Mouse (Mus musculus) cerebellum, postnatal 14 days (tissue): ENCODE results near the gene Romo1.
"Not testable (repeated sequence)": the region's sequence is repeated elsewhere in the genome, so short reads cannot be mapped to it uniquely, and the experiment has no call there.

Experiments
- DNase-seq, 2 experiments: peaks; one replicate each; pipeline ENCODE4 v3.0.0; 2021; ENCODE audit warnings: mixed read lengths in 2 of 2

Romo1 gene

DNA sequence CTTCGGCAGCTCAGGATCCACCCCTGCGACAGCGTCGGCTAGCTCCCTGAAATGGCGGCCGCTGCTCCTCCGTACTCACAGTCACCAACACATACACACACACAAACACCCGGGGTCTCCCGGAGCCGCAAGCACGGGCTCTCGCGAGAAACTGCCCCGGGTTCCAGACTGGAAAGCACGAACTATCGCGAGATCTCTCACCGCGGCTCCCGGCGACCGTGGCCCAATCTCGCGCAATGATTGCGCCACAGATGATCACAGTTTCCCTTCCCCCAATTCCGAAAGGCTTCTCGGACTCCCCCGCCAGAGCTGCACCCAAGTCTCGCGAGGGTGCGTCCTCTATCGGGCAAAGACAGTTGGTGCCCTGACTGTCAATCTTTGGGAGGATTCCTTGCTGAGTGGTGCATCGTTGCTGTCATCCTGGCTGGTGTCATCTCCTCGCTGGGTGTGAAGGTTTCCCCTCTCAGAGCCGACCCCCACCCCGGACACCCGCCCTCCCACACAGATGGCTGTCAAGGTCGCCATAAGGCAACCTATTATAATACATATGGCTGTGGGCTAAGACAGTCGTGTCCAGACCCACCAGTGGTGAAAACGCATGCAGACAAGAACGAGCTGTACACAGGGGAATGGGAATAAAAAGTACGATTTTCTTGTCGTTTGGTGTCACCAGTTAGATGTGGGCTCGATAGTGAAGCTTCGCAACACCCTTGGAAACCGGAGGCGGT, 36.4 kb downstream of the Romo1 start, which contains the start of gene Rbm39:
Gene Rbm39, minus strand, starts transcription at position 145 of the 728 bp plus-strand sequence.
- peak; percentile 100 for DNase-seq

DNA sequence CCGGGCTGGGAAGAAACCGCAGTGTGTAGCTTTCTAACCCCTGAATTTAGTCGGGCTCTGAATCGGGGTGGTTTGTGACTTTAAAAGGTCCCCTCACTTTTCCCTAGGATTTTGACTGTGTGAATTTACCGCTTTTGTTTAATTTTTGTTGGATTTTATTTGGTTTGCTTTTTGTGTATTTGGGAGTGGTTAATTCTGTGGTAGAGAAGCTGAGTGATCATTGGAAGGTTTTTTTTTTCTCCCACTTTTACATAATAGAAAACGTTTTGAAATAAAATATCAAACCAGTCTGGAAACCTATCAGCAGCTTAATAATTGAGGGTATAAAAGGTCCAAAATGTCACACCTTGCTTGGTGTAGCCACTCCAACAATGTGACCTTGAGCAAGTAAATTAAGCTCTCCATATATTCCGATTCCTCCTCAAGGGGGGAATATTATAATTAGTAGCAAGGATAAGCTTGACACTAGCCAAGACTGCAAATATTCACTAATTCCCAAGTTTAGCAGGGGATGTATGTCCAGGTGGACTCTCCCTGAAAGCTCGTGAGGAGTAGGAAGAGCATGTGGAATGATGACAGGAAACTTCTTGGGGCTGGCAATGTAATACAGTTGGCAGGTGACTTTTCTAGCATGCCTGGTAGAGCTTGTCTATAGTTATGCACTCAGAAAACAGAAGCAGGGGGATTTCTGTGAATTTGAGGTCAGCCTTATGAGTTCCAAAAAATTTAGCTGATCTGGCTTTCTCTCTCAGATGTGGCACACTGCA, 37.2 kb downstream of the Romo1 start:
- peak in 1 of 2 experiments; percentile 47 for DNase-seq

DNA sequence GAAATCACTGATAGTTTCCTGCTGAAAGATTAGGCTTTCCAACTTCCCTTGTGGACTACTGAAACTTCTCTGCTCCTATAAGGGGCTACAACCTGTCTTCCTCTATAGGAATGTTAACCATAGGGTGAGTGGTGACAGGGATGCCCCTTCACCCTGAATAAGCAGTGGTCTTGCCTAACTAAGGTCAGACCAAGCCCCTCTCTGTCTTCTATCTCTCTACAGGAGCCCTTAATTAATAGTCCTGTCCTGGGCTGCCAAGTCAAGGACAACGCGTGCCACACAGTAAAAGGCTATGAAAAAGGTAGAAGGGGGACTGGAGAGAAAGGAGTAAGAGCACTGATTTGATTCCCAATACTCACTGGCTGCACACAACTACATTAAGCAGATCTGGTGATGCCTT, 37.8 kb downstream of the Romo1 start:
- DNase-seq, result no peak

DNA sequence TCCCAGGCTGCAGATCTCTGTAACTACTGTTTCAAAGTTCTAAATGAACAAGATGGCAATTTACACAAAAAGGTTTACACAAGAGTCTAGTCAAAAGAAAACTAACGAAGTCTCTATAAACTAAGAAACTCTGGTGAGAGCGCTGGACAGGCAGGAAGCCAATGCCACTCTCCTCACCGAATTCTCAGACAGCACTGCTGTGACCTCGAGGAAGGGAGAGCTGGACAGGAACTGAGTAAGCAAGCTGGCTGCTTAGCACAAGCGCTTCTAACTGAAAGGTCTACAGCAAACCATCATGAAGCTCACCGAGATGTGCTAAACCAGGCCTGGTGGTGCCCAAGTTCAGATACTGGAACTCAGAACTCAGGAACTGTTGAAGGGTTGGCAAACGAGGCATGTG, 45.4 kb downstream of the Romo1 start:
- DNase-seq, result not testable (repeated sequence)

DNA sequence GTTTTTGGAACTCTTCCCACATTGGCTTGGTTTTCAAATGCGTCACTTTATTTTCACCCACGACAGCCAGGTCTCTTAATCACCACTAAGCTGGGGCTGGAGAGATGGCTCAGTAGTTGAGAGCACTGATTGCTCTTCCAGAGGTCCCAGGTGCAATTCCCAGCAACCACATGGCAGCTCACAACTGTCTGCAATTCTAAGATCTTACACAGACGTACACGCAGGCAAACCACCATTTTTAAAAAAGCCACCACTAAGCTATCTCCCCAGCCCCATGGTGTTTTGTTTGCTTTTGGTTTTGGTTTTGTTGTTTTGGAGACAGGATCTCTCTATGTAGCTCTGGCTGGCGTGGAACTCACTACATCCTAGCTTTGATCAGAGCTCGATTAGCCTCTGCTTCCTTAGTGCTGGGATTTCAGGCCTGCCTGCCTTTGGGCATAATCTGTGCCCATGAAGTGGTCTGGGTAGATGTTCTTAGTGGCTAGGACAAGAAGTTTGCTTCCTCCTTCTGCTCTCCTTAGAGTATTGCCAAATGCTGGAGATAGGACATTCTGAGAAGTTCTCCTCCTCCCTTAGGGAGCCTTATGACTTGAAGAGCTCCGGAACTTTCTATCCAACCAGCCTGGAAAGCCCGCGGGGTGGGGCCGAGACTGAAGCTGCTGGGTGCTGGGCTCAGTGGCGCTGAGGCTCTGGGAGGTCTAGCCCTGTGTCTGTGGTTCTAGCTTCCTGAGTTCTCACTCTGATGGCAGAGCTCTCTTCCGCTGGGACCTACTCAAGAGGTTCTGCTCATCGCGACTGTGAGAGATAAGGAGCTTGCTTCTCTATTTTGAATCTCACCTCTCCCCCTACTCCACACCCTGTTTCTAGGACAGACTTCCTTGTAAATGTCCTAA, 46.4 kb downstream of the Romo1 start:
- no peak for DNase-seq

- no peak for DNase-seq
Measured at GRCm38 (mm10) chr2:156191540-156191939, 47.7 kb downstream of the Romo1 start.

DNA sequence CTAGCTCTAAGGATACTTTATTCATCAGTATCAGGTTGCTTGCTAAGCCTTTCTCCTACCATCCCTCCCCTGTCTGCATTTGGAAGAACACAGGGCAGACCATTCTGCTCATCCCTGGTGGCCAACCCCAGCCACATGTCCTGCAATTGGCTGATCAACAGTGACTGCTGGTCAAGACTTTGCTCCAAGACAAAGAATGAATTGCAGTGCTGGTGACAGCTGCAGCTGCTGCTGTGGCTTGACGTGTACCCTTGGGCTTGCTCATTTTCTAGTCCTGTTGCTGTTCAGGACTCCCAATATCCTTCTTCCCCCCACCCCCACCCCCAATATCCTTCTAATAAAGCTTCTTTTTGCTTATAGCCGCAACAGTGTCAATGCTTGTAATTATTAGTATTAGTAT, 48.2 kb downstream of the Romo1 start:
- DNase-seq, result no peak

DNA sequence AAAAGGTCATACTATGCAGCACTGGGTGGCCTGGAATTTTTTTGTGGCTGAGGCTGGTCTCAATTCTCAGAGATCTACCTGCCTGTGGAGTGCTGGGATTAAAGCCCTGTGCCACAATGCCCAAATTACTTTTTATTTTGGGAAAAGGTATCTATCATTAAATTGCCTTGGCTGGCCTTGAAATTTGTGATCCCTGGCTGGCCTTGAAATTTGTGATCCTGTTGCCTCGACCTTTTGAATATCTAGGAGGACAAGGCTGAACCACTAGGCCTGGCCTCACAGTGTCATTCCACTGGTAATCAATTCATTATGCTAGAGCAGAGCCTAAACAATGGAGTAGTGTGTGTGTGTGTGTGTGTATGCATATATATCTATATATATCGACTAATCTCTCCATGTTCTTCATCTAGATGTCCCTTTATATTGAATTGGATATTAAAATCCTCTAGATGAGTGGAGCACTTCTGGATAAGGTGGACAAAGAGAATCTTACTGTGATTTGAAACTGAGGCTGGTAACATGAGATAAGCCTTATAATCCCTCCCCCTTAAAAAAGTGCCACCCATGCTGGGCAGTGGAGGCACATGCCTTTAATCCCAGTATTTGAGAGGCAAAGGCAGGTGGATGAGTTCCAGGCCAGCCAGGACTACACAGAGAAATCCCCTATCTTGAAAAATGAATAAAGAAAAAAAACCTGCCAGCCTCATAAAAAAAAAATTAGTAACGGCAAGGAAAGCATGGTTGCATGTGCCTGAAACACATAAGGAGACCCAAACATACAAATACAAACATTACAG, 49.4 kb downstream of the Romo1 start:
- no peak for DNase-seq

DNA sequence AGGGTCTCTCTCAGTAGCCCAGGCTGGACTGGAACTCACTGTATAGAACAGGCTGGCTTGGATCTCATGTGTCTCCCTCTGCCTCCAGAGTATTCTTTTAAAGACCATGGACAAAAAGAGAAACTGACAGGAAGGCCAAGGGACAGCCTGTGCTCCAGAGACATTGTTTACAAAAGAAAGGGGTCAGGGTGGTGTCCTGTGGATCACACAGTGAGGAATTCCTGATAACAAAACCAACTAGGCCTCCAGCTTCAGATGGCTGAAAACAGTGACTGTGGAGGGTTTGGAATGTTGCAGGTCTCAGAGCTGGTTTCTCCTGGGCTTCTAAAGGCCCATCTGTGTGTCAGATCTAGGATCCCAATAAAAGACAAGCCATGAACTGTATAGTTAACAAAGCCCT, 50.7 kb downstream of the Romo1 start:
- DNase-seq, result no peak
